Mouse (Mus musculus) midbrain, embryonic 10.5 days (tissue): ENCODE results near the gene Steap2. TPM values are rescaled to one million over a fixed set of nuclear protein-coding genes. Genes with fewer than 3 reads are reported as not detected.

ENCODE experiments used
- DNase-seq: peaks from one replicate; pipeline ENCODE4 v3.0.0-alpha.2; 2017; ENCODE audit warnings: low spot score
- H3K27ac ChIP-seq: fragments of 300-500 bp; sonication (generic); replicated peaks from 2 replicates; pipeline ENCODE4 v1.5.1; 2016; ENCODE audit warnings: mild to moderate bottlenecking
- H3K27me3 ChIP-seq: fragments of 300-500 bp; sonication (generic); 2 replicates; pipeline ENCODE4 v1.6.1; 2016; ENCODE audit warnings: low read depth, mild to moderate bottlenecking; ENCODE audit not compliant: poor library complexity, severe bottlenecking
- H3K36me3 ChIP-seq: fragments of 300-500 bp; sonication (generic); 2 replicates; pipeline ENCODE4 v1.6.1; 2016; ENCODE audit warnings: mild to moderate bottlenecking, moderate library complexity
- H3K4me1 ChIP-seq: fragments of 300-500 bp; sonication (generic); 2 replicates; pipeline ENCODE4 v1.6.1; 2016
- H3K4me3 ChIP-seq: fragments of 300-500 bp; sonication (generic); 2 replicates; pipeline ENCODE4 v1.5.1; 2016; ENCODE audit warnings: mild to moderate bottlenecking, moderate library complexity
- H3K9me3 ChIP-seq: fragments of 300-500 bp; sonication (generic); replicated peaks from 2 replicates; pipeline ENCODE4 v1.6.1; 2016; ENCODE audit warnings: mild to moderate bottlenecking
- WGBS: fragments of 180-500 bp; shearing (Covaris S2); methylation state at CpG from one replicate; pipeline ENCODE4 v1.1.7; 2016; 5-methylcytosine and 5-hydroxymethylcytosine counted together
- polyA plus RNA-seq: library from polyadenylated mRNA; unstranded; fragments of >200 nt; fragmentation: Nextera tagmentation; extraction: Ambion mirVana; gene quantifications from 2 replicates; pipeline ENCODE4 v1.2.1, GENCODE M21; 2016

Gene Steap2
- 6.9 and 8.3 TPM in 2 replicates for polyA plus RNA-seq

DNA sequence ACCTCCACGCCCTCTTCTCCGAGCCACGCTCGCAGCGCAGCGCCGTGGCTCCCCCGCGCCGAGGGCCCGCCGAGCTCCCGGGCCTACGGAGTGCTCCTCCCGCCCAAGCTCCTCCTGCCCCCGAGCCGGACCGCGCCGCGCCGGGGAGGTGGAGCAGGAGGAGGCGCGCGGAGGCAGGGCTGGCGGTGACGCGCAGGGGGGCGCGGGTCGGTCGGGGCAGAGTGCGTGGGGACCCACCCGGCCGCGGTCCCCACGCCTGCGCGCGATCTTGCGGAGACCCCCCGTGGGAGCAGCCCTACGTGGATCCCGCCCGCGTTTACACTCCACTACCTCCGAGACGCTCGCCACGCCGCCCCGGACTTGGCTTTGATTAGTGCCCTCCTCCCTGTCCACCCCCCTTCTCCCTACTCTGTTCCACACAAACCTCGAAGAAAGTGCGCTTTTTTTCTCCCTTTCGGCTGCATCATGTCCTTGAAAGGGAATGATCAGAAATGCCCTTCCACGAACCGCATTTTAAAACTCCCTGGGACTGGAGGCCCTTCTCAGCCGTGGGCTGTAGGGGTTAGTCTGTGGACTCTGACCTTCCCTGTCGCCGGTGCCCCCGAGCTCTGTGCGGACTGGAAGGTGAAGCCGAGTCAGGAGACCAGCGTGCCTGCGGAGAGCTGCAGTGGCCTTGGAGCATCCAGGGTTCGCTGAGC lies at the start of gene Steap2:
Gene Steap2, minus strand, starts transcription at position 623 of the 698 bp plus-strand sequence.
- WGBS = under 1% methylated on average over 66 of the region's 66 CpGs
- H3K36me3 ChIP-seq = no peaks in the 10 kb centered on the region
- no peaks in the 10 kb centered on the region for H3K9me3 ChIP-seq
- peaks cover 11% of the 10 kb centered on the region for H3K4me1 ChIP-seq
- peak within 1 kb of the TSS; percentile 92 for H3K27ac ChIP-seq
- peaks cover 19% of the 10 kb centered on the region for H3K27me3 ChIP-seq
- H3K4me3 ChIP-seq = peak within 1 kb of the TSS; percentile 84
- DNase-seq = peak; percentile 63

DNA sequence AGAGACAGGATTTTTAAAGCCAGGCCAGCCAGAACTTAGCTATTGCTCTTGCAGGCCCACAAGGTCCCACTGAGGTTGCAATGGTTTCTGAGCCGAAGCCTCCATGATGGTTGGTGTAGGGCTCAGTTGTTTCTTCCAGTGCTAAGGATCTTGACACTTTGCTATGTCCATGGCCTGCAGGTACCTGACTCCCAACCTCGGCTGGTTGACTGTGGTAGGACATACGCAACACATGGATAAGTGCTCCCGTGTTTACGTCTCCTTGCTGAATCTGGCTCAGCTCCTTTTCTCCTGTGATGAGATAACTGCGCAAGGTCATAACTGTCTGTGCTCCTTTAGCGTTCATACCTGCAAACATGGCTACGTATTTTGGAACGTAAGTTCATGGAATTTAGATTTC lies 40.1 kb upstream of the Steap2 start:
- H3K4me3 ChIP-seq = no peak overlapping the region
- H3K27ac ChIP-seq = no peak overlapping the region
- 98% methylated on average over 9 of the region's 9 CpGs for WGBS
- no peaks in the 10 kb centered on the region for H3K9me3 ChIP-seq
- DNase-seq = no peak
- H3K36me3 ChIP-seq = no peaks in the 10 kb centered on the region
- no peaks in the 10 kb centered on the region for H3K4me1 ChIP-seq
- no peaks in the 10 kb centered on the region for H3K27me3 ChIP-seq

DNA sequence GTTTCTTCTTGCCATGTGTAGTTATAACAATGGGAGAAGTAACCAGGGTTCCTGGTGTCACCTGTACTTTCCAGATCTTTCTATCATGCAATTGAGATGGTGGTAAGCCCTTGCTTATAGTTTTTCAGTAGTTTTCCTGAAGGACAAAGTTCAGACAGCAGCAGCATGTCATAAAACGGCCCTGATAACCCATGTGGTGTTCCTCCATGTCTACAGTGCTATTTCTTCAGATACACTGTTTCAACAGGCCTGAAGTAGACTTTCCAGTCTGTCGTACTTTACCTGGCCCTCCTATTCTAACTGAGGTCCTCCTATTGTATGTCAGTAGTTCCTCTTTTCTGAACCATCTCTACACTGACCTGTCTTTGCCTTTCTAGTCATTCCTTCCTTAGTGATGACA lies 38.5 kb upstream of the Steap2 start:
- no peak for DNase-seq
- no peaks in the 10 kb centered on the region for H3K36me3 ChIP-seq
- H3K4me3 ChIP-seq = no peak overlapping the region
- H3K9me3 ChIP-seq = no peaks in the 10 kb centered on the region
- WGBS = 83% methylated on average over 2 of the region's 2 CpGs
- no peak overlapping the region for H3K27ac ChIP-seq
- no peaks in the 10 kb centered on the region for H3K4me1 ChIP-seq
- H3K27me3 ChIP-seq = no peaks in the 10 kb centered on the region

- no peak overlapping the region for H3K27ac ChIP-seq
- H3K4me1 ChIP-seq = no peaks in the 10 kb centered on the region
- no peaks in the 10 kb centered on the region for H3K9me3 ChIP-seq
- no peaks in the 10 kb centered on the region for H3K36me3 ChIP-seq
- no peak for DNase-seq
- H3K4me3 ChIP-seq = no peak overlapping the region
- H3K27me3 ChIP-seq = no peaks in the 10 kb centered on the region
- 92% methylated on average over 3 of the region's 3 CpGs for WGBS
Measured at GRCm38 (mm10) chr5:5732208-5732607, 37.8 kb upstream of the Steap2 start.

- Histone ChIP-seq H3K4me1 (no peaks in the 10 kb centered on the region), H3K36me3 (no peaks in the 10 kb centered on the region), H3K4me3 (no peak overlapping the region), H3K27me3 (no peaks in the 10 kb centered on the region), H3K27ac (no peak overlapping the region), H3K9me3 (no peaks in the 10 kb centered on the region)
- no peak for DNase-seq
- WGBS = 93% methylated on average over 4 of the region's 4 CpGs
Measured at GRCm38 (mm10) chr5:5729904-5730303, 35.5 kb upstream of the Steap2 start.

- 93% methylated on average over 7 of the region's 7 CpGs for WGBS
- DNase-seq = no peak
- Histone ChIP-seq H3K4me1 (no peaks in the 10 kb centered on the region), H3K27ac (no peak overlapping the region), H3K9me3 (no peaks in the 10 kb centered on the region), H3K27me3 (no peaks in the 10 kb centered on the region), H3K36me3 (no peaks in the 10 kb centered on the region), H3K4me3 (no peak overlapping the region)
Measured at GRCm38 (mm10) chr5:5722217-5722616, 27.8 kb upstream of the Steap2 start.

- H3K4me1 ChIP-seq = peaks cover 14% of the 10 kb centered on the region
- no peak for DNase-seq
- H3K27me3 ChIP-seq = no peaks in the 10 kb centered on the region
- WGBS = 81% methylated on average over 4 of the region's 4 CpGs
- H3K27ac ChIP-seq = no peak overlapping the region
- H3K4me3 ChIP-seq = no peak overlapping the region
- H3K9me3 ChIP-seq = no peaks in the 10 kb centered on the region
- no peaks in the 10 kb centered on the region for H3K36me3 ChIP-seq
Measured at GRCm38 (mm10) chr5:5711032-5711431, 16.7 kb upstream of the Steap2 start.

GRCm38 (mm10) chr5:5707341-5708278 lies 13.2 kb upstream of the Steap2 start:
- Histone ChIP-seq H3K27ac (no peak overlapping the region), H3K4me3 (no peak overlapping the region), H3K4me1 (peaks cover 14% of the 10 kb centered on the region), H3K27me3 (no peaks in the 10 kb centered on the region), H3K36me3 (no peaks in the 10 kb centered on the region), H3K9me3 (no peaks in the 10 kb centered on the region)
- DNase-seq = no peak
- WGBS = 66% methylated on average over 13 of the region's 13 CpGs

DNA sequence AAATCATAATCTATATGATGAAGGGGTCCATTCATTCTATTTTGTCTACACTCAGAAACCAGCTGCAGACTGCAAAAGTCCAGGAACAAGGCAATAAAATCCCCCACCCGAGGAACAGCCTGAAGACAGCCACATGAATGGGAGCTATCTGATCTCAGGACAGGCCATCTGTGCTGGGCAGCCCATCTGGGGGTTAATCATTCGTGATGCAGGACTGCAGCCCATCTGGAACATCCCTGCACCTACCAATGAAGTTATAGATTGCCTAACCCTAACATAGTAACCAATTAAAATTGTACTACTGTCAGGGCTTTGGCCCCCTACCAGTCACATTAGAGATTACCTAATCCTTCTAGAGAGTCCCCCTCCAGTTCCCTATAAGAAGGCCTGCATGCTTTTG lies 10.6 kb upstream of the Steap2 start:
- 60% methylated on average over 2 of the region's 2 CpGs for WGBS
- Histone ChIP-seq H3K4me1 (peaks cover 14% of the 10 kb centered on the region), H3K27ac (no peak overlapping the region), H3K4me3 (no peak overlapping the region), H3K27me3 (no peaks in the 10 kb centered on the region), H3K9me3 (no peaks in the 10 kb centered on the region), H3K36me3 (no peaks in the 10 kb centered on the region)
- no peak for DNase-seq

DNA sequence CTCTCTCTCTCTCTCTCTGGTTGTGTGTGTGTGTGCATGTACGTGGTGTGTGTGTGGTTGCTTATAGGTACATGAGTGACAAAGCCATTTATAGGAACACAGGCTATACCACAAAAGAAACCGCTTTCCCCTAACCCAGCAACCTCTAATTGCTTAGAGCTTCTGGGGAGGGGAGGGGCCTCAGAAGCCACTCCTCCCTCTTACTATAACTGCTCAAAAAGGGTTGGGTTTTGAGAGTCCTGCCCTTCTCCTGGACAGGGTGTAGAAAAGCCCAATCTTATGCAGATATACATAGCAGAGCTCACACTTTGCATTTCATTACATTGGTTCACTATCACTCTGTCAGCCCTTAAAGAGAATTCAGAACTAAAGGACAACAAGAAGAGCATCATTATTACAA lies 6.0 kb upstream of the Steap2 start:
- H3K4me3 ChIP-seq = no peak overlapping the region
- no peaks in the 10 kb centered on the region for H3K4me1 ChIP-seq
- WGBS = 92% methylated on average over 2 of the region's 2 CpGs
- H3K27ac ChIP-seq = no peak overlapping the region
- no peak for DNase-seq
- H3K27me3 ChIP-seq = no peaks in the 10 kb centered on the region
- no peaks in the 10 kb centered on the region for H3K36me3 ChIP-seq
- H3K9me3 ChIP-seq = no peaks in the 10 kb centered on the region

DNA sequence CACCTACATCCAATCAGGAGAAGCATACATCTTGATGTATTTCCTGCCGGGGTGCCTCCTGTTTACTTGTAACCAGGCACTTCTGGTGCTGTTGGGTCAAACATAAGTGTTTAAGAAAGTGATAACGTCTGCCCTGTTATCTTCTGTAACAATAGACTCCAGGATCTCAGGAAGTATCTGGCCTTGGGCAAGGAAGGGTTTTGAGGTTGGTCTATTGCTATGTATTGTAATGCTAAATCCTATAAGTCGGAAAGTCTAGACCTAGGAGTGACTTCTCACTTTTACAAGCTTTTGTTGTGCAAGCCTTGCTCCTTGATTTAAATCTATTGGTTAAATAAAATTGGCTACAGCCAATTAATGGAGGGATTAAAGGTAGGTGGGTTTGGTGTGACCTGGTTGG lies 4.5 kb upstream of the Steap2 start:
- H3K27me3 ChIP-seq = no peaks in the 10 kb centered on the region
- no peaks in the 10 kb centered on the region for H3K9me3 ChIP-seq
- 70% methylated on average over 3 of the region's 3 CpGs for WGBS
- DNase-seq = no peak
- peaks cover 6% of the 10 kb centered on the region; the same call in 1 of the 2 replicates for H3K4me1 ChIP-seq
- H3K27ac ChIP-seq = no peak overlapping the region
- H3K36me3 ChIP-seq = no peaks in the 10 kb centered on the region
- H3K4me3 ChIP-seq = no peak overlapping the region

DNA sequence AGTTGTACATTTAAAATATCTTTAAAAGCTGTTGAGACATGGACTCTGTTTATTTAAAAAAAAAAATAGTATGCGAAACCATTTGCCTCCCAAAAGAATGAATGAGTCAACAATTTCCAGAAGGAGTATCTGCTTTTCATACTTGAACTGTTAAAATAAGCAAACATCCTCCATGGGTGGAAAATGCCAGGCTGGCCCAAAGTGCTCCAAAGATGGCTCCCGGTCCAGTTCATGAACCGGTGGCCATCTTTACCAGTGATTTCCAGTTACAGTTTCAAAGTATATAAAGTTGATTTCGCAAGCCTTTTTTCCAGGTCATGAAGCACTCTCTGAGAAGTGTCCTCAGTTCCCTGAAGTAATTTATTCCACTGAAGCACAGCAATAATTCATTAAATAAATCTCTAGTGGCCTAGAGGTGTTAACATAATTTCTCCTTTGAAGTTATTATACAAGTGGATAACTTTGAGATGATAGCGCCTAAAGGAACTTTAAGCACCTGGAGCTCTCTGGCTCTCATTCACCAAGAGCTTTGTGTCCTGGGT lies 1.1 kb upstream of the Steap2 start:
- H3K4me1 ChIP-seq = peaks cover 11% of the 10 kb centered on the region
- no peak overlapping the region for H3K27ac ChIP-seq
- no peaks in the 10 kb centered on the region for H3K36me3 ChIP-seq
- no peak overlapping the region for H3K4me3 ChIP-seq
- H3K27me3 ChIP-seq = peaks cover 19% of the 10 kb centered on the region
- H3K9me3 ChIP-seq = no peaks in the 10 kb centered on the region
- 90% methylated on average over 5 of the region's 5 CpGs for WGBS
- DNase-seq = no peak

DNA sequence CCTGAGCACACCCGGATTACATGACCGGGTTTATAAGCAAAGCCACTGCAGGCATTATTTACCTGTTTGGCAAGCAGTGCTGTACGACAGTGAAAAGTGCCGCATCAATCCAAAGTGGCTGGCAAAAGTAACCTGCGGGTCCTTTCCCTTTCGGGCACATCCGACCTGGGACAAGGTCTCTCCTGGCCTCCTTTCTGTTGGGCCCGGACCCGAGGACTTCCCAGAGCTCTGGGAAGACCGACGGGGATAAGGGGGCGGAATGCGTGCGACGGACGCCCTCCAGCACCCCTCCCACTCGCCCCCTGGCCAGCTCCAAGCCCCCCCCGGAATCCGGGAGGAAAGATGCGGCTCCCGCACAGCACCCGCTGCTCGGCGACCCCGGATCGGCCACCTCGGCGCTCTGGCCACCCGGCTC lies 830 bp downstream of the Steap2 start:
- Histone ChIP-seq H3K27ac (peak overlapping the region; percentile 92), H3K36me3 (no peaks in the 10 kb centered on the region), H3K4me3 (peak overlapping the region; percentile 84), H3K9me3 (no peaks in the 10 kb centered on the region), H3K27me3 (peaks cover 19% of the 10 kb centered on the region), H3K4me1 (peaks cover 11% of the 10 kb centered on the region)
- WGBS = under 1% methylated on average over 26 of the region's 29 CpGs
- DNase-seq = peak; percentile 66
